Mouse (Mus musculus): Measurements from ENCODE around the gene Pbx1.

- TF ChIP-seq TAL1 (IDR thresholded peaks at IDR 0.05; ENCODE audit: low read length) (no peak), GATA1 (IDR thresholded peaks at IDR 0.05; ENCODE audit: low read length) (no peak)
Observed at GRCm38 (mm10) chr1:168230134-168230533, 201.9 kb downstream of the Pbx1 start.
